Mouse (Mus musculus) hindbrain, embryonic 14.5 days (tissue): Measurements from ENCODE around the gene Piga. TPM values are rescaled to one million over a fixed set of nuclear protein-coding genes. Genes with fewer than 3 reads are reported as not detected.

ENCODE experiments used
- ATAC-seq: fragments of 200-750 bp; cut with Nextera tagmentation; 2 replicates; pipeline ENCODE4 v1.8.0; 2017; ENCODE audit warnings: moderate number of reproducible peaks, mild to moderate bottlenecking, moderate TSS enrichment, moderate library complexity; ENCODE audit not compliant: low FRiP score
- DNase-seq: peaks from one replicate; pipeline ENCODE4 v3.0.0-alpha.2; 2015; ENCODE audit warnings: low spot score
- H3K27ac ChIP-seq: fragments of 300-500 bp; sonication (generic); 2 replicates; pipeline ENCODE4 v1.5.1; 2014; ENCODE audit warnings: mild to moderate bottlenecking, moderate library complexity
- H3K27me3 ChIP-seq: fragments of 300-500 bp; sonication (generic); 2 replicates; pipeline ENCODE4 v1.6.1; 2014; ENCODE audit warnings: mild to moderate bottlenecking, low read length, mixed read lengths; ENCODE audit not compliant: control insufficient read depth, insufficient read depth
- H3K36me3 ChIP-seq: fragments of 300-500 bp; sonication (generic); replicated peaks from 2 replicates; pipeline ENCODE4 v1.6.1; 2014; ENCODE audit not compliant: control insufficient read depth, insufficient read depth
- H3K4me1 ChIP-seq: fragments of 300-500 bp; sonication (generic); replicated peaks from 2 replicates; pipeline ENCODE4 v1.6.1; 2014; ENCODE audit warnings: antibody characterized with exemption, low read length, mixed read lengths; ENCODE audit not compliant: control insufficient read depth, insufficient read depth
- H3K4me2 ChIP-seq: fragments of 300-500 bp; sonication (generic); replicated peaks from 2 replicates; pipeline ENCODE4 v1.6.1; 2014; ENCODE audit warnings: mild to moderate bottlenecking, moderate library complexity
- H3K4me3 ChIP-seq: fragments of 300-500 bp; sonication (generic); replicated peaks from 2 replicates; pipeline ENCODE4 v1.5.1; 2014; ENCODE audit warnings: mild to moderate bottlenecking, low read length
- H3K9ac ChIP-seq: fragments of 300-500 bp; sonication (generic); 2 replicates; pipeline ENCODE4 v1.6.1; 2014
- H3K9me3 ChIP-seq: fragments of 300-500 bp; sonication (generic); 2 replicates; pipeline ENCODE4 v1.6.1; 2016; ENCODE audit warnings: low read length; ENCODE audit not compliant: control insufficient read depth
- WGBS: fragments of 180-500 bp; shearing (Covaris S2); extraction: QIAGEN DNeasy Blood & Tissue Kit; methylation state at CpG from one replicate; pipeline ENCODE4 v1.1.7; 2014; 5-methylcytosine and 5-hydroxymethylcytosine counted together
- polyA plus RNA-seq: library from polyadenylated mRNA; unstranded; fragments of >200 nt; fragmentation: Nextera tagmentation; extraction: Ambion mirVana; gene quantifications from 2 replicates; pipeline ENCODE4 v1.2.1, GENCODE M21; 2014

Gene Piga
- 5.3 and 6.1 TPM in 2 replicates for polyA plus RNA-seq

GRCm38 (mm10) chrX:164419471-164419939, at the start of gene Piga:
Piga (plus strand) TSS chrX:164419787.
- Histone ChIP-seq H3K27me3 (peaks cover 4% of the 10 kb centered on the region; the same call in 1 of the 2 replicates), H3K36me3 (0 out of 2 replicates have a peak, but pooled peaks cover 2% of the 10 kb centered on the region)

GRCm38 (mm10) chrX:164370576-164370975, 49.0 kb upstream of the Piga start:
- ATAC-seq (no peak), DNase-seq (no peak)
- WGBS = 92% methylated on average over 3 of the region's 3 CpGs
- Histone ChIP-seq H3K9me3 (no peaks in the 10 kb centered on the region), H3K4me3 (no peak overlapping the region), H3K4me2 (no peak overlapping the region), H3K27ac (no peak overlapping the region), H3K36me3 (no peaks in the 10 kb centered on the region), H3K4me1 (no peaks in the 10 kb centered on the region), H3K27me3 (no peaks in the 10 kb centered on the region), H3K9ac (no peak overlapping the region)

More at GRCm38 (mm10) chrX:164419471-164419939, at the start of gene Piga:
- WGBS = 21% methylated on average over 39 of the region's 40 CpGs
- DNase-seq = peak; percentile 91
- Histone ChIP-seq H3K4me2 (peak within 1 kb of the TSS; percentile 61), H3K9ac (peak within 1 kb of the TSS; percentile 64), H3K4me1 (0 out of 2 replicates have a peak, but pooled peaks cover 4% of the 10 kb centered on the region), H3K9me3 (no peaks in the 10 kb centered on the region), H3K27ac (peak within 1 kb of the TSS; percentile 69), H3K4me3 (peak within 1 kb of the TSS; percentile 51)
- ATAC-seq = peak; percentile 100

DNA sequence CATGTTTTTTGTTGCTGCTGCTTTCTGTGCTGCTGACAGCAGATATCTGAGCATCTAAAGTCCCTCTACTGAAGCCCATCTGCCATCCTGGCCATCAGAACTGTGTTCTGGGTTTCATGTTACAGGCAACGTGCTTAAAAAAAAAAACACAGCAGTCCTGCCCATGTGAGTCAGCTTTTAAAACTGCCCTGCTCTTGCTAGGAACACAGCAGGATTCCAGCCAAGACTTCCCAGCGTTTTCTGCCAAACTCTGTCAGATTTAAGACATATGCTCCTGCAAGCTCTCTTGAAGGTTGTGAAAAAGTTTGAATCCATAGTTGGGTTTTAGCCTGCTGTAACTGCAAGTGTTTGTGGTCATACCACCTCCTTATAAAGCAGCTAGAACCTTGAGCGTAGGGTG, 46.5 kb upstream of the Piga start, which contains the start of gene Vegfd:
TSS of gene Vegfd (plus strand) at position 298 of the 400 bp plus-strand sequence.
- DNase-seq (no peak), ATAC-seq (no peak)
- H3K27me3 ChIP-seq = no peaks in the 10 kb centered on the region
- H3K9me3 ChIP-seq = no peaks in the 10 kb centered on the region
- H3K27ac ChIP-seq = no peak within 1 kb of the TSS
- no peak within 1 kb of the TSS for H3K9ac ChIP-seq
- H3K4me2 ChIP-seq = no peak within 1 kb of the TSS
- H3K36me3 ChIP-seq = no peaks in the 10 kb centered on the region
- no peak within 1 kb of the TSS for H3K4me3 ChIP-seq
- H3K4me1 ChIP-seq = no peaks in the 10 kb centered on the region
- WGBS = 41% methylated on average over 3 of the region's 3 CpGs

- 67% methylated on average over 5 of the region's 5 CpGs for WGBS
- DNase-seq = no peak
- H3K4me1 ChIP-seq = no peaks in the 10 kb centered on the region
- H3K4me3 ChIP-seq = no peak overlapping the region
- no peak overlapping the region for H3K9ac ChIP-seq
- ATAC-seq = no peak
- H3K27me3 ChIP-seq = peaks cover 7% of the 10 kb centered on the region; the same call in 1 of the 2 replicates
- H3K4me2 ChIP-seq = no peak overlapping the region
- H3K36me3 ChIP-seq = no peaks in the 10 kb centered on the region
- no peak overlapping the region for H3K27ac ChIP-seq
- no peaks in the 10 kb centered on the region for H3K9me3 ChIP-seq
These were observed 45.0 kb upstream of the Piga start for GRCm38 (mm10) chrX:164374586-164374985.

GRCm38 (mm10) chrX:164379721-164380120, 39.9 kb upstream of the Piga start:
- 87% methylated on average over 4 of the region's 4 CpGs for WGBS
- no peak overlapping the region for H3K4me2 ChIP-seq
- no peaks in the 10 kb centered on the region for H3K9me3 ChIP-seq
- no peak overlapping the region for H3K9ac ChIP-seq
- no peak overlapping the region for H3K4me3 ChIP-seq
- no peaks in the 10 kb centered on the region for H3K36me3 ChIP-seq
- H3K27ac ChIP-seq = no peak overlapping the region
- DNase-seq = no peak
- peaks cover 7% of the 10 kb centered on the region; the same call in 1 of the 2 replicates for H3K27me3 ChIP-seq
- H3K4me1 ChIP-seq = no peaks in the 10 kb centered on the region
- no peak for ATAC-seq

GRCm38 (mm10) chrX:164381618-164382408, 37.8 kb upstream of the Piga start:
- H3K9ac ChIP-seq = peak overlapping the region; percentile 28; the same call in 1 of the 2 replicates
- peak overlapping the region; percentile 37 for H3K4me3 ChIP-seq
- no peak overlapping the region for H3K27ac ChIP-seq
- H3K4me1 ChIP-seq = no peaks in the 10 kb centered on the region
- ATAC-seq (peak; percentile 98), DNase-seq (peak; percentile 75)
- WGBS = 16% methylated on average over 30 of the region's 33 CpGs
- peaks cover 7% of the 10 kb centered on the region; the same call in 1 of the 2 replicates for H3K27me3 ChIP-seq
- H3K36me3 ChIP-seq = no peaks in the 10 kb centered on the region
- H3K9me3 ChIP-seq = no peaks in the 10 kb centered on the region
- H3K4me2 ChIP-seq = peak overlapping the region; percentile 74

DNA sequence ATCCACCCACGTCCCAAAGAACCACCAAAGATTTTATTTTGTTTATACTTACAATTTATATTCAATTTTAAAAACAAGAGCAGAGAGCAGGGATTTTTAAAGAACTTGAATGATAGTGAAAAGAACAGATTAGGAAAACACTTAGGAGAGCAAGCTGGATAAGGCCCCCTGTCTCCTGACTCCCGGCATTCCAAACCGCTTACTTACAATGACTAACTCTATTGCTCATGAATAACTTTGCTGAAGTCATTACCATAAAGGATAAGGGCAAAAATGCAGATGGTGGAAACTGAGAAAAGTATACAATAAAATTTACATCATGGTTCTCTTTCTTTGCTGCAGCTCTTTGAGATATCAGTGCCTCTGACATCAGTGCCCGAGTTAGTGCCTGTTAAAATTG, 25.5 kb upstream of the Piga start:
- H3K27me3 ChIP-seq = no peaks in the 10 kb centered on the region; the same call in 1 of the 2 replicates
- no peak overlapping the region for H3K4me3 ChIP-seq
- no peaks in the 10 kb centered on the region for H3K4me1 ChIP-seq
- no peak overlapping the region for H3K9ac ChIP-seq
- H3K27ac ChIP-seq = no peak overlapping the region
- DNase-seq (no peak), ATAC-seq (no peak)
- 78% methylated on average over 4 of the region's 4 CpGs for WGBS
- H3K36me3 ChIP-seq = no peaks in the 10 kb centered on the region
- no peak overlapping the region for H3K4me2 ChIP-seq
- no peaks in the 10 kb centered on the region for H3K9me3 ChIP-seq

GRCm38 (mm10) chrX:164398456-164398855, 21.1 kb upstream of the Piga start:
- H3K27me3 ChIP-seq = no peaks in the 10 kb centered on the region
- DNase-seq = peak; percentile 59
- no peak; the same call in 1 of the 2 replicates for ATAC-seq
- no peaks in the 10 kb centered on the region for H3K4me1 ChIP-seq
- H3K9me3 ChIP-seq = no peaks in the 10 kb centered on the region
- 60% methylated on average over 3 of the region's 3 CpGs for WGBS
- no peaks in the 10 kb centered on the region for H3K36me3 ChIP-seq
- no peak overlapping the region for H3K4me2 ChIP-seq
- H3K9ac ChIP-seq = no peak overlapping the region
- H3K4me3 ChIP-seq = no peak overlapping the region
- no peak overlapping the region for H3K27ac ChIP-seq

- no peaks in the 10 kb centered on the region for H3K27me3 ChIP-seq
- H3K36me3 ChIP-seq = no peaks in the 10 kb centered on the region
- no peak overlapping the region for H3K27ac ChIP-seq
- H3K4me2 ChIP-seq = no peak overlapping the region
- no peak overlapping the region for H3K4me3 ChIP-seq
- DNase-seq (no peak), ATAC-seq (no peak)
- no peaks in the 10 kb centered on the region for H3K4me1 ChIP-seq
- no peaks in the 10 kb centered on the region for H3K9me3 ChIP-seq
- H3K9ac ChIP-seq = no peak overlapping the region
These were observed 14.4 kb upstream of the Piga start for GRCm38 (mm10) chrX:164405080-164405649.
